Mouse (Mus musculus) NIH3T3 (cell line): ENCODE measurements around the gene Pspn.

ENCODE experiments used
- DNase-seq: peaks from one replicate; pipeline ENCODE4 v3.0.0-alpha.2; 2012; ENCODE audit warnings: low read depth

The Pspn gene

GRCm38 (mm10) chr17:56996506-56996905 lies 3.3 kb downstream of the Pspn start:
- no peak for DNase-seq

- no peak for DNase-seq
Measured at GRCm38 (mm10) chr17:56995046-56995445, 4.8 kb downstream of the Pspn start.

GRCm38 (mm10) chr17:56990966-56991365 lies 8.9 kb downstream of the Pspn start:
- no peak for DNase-seq

GRCm38 (mm10) chr17:56990115-56990746 lies 9.6 kb downstream of the Pspn start, which contains the start of gene Clpp:
Gene Clpp (plus strand): TSS chr17:56990305.
- DNase-seq, result peak; percentile 97

- no peak for DNase-seq
Measured at GRCm38 (mm10) chr17:56989467-56990114, 10.2 kb downstream of the Pspn start.

GRCm38 (mm10) chr17:56988921-56989430 lies 10.8 kb downstream of the Pspn start:
- no peak for DNase-seq

- no peak for DNase-seq
Measured at GRCm38 (mm10) chr17:56988441-56988840, 11.4 kb downstream of the Pspn start.

GRCm38 (mm10) chr17:56986105-56986805 lies 13.6 kb downstream of the Pspn start:
- DNase-seq, result no peak

GRCm38 (mm10) chr17:56985656-56986055 lies 14.2 kb downstream of the Pspn start:
- no peak for DNase-seq

- DNase-seq, result no peak
Measured at GRCm38 (mm10) chr17:56984886-56985285, 14.9 kb downstream of the Pspn start.

- no peak for DNase-seq
Measured at GRCm38 (mm10) chr17:56982013-56982412, 17.8 kb downstream of the Pspn start, which contains the start of gene Acer1. Gene Acer1 (minus strand): TSS chr17:56982126.

GRCm38 (mm10) chr17:56981049-56981448 lies 18.8 kb downstream of the Pspn start:
- DNase-seq, result no peak

- DNase-seq, result no peak
Measured at GRCm38 (mm10) chr17:56979524-56979923, 20.3 kb downstream of the Pspn start.

GRCm38 (mm10) chr17:56976531-56977390 lies 23.1 kb downstream of the Pspn start:
- DNase-seq, result no peak

GRCm38 (mm10) chr17:56975391-56975790 lies 24.4 kb downstream of the Pspn start:
- no peak for DNase-seq

- no peak for DNase-seq
Measured at GRCm38 (mm10) chr17:56974708-56975240, 25.0 kb downstream of the Pspn start.

- DNase-seq, result no peak
Measured at GRCm38 (mm10) chr17:56973956-56974707, 25.7 kb downstream of the Pspn start.

GRCm38 (mm10) chr17:56970081-56970480 lies 29.7 kb downstream of the Pspn start:
- no peak for DNase-seq

GRCm38 (mm10) chr17:56969321-56969720 lies 30.5 kb downstream of the Pspn start:
- DNase-seq, result no peak

GRCm38 (mm10) chr17:56963646-56964045 lies 36.2 kb downstream of the Pspn start:
- DNase-seq, result no peak
